In the genomic region with DNA sequence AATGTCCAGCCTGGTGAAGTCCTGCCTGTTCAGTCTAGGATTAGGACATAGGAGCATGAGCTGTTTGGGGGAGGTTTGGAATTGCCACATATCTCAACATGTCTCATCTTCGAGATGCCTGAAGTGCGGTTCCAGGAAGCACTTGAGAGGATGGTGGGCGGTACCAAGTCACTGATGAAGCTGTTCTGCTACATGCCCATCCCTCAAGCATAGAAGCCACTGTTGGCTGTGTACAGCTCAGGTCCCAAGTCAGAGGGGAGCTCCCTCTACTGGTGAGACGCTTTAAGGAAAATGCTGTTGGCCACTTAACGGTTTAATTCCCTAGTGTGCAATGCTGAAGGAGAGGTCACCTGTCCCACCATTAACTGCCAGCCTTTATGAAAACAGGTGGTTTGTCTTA, we compare ENCODE assay signal across 8 mouse cellular contexts. TPM values are rescaled to one million over a fixed set of nuclear protein-coding genes. Genes with fewer than 3 reads are reported as not detected.
DNase-seq lines count a peak whose midpoint lies in the region; ATAC-seq and TF ChIP-seq lines count a peak whose summit lies in the region.

No protein-coding gene starts in this region.

- H3K27ac ChIP-seq in liver, embryonic 12.5 days: no peak overlapping the region
- no peak overlapping the region for H3K27ac ChIP-seq in thymus, adult 2 months (ENCODE audit: control insufficient read depth, insufficient read depth, low read length)

- no peaks in the 10 kb centered on the region for H3K27me3 ChIP-seq in liver, embryonic 12.5 days (replicated peaks)
- no peaks in the 10 kb centered on the region for H3K27me3 ChIP-seq in thymus, adult 2 months (ENCODE audit: control insufficient read depth, insufficient read depth, low read length)

- H3K4me1 ChIP-seq in liver, embryonic 12.5 days: 0 out of 2 replicates have a peak, but pooled peaks cover 2% of the 10 kb centered on the region
- H3K4me1 ChIP-seq in thymus, adult 2 months (replicated peaks; ENCODE audit: control insufficient read depth, insufficient read depth, low read length): peaks cover 4% of the 10 kb centered on the region

- H3K4me2 ChIP-seq in liver, embryonic 12.5 days: no peak overlapping the region

- no peak for TF ChIP-seq POLR2A in thymus, adult 2 months (IDR thresholded peaks at IDR 0.05; ENCODE audit: control insufficient read depth, extremely low read depth, insufficient read depth, low read length, poor library complexity)

- H3K9me3 ChIP-seq in liver, embryonic 12.5 days (replicated peaks): no peaks in the 10 kb centered on the region

- no peak overlapping the region for H3K9ac ChIP-seq in liver, embryonic 12.5 days

- WGBS in liver, embryonic 12.5 days (ENCODE audit: insufficient replicate concordance): 5% methylated on average over 5 of the region's 5 CpGs
- WGBS in thymus, adult 2 months: 8% methylated on average over 5 of the region's 5 CpGs

- no peak for TF ChIP-seq CTCF in thymus, adult 2 months (IDR thresholded peaks at IDR 0.05; ENCODE audit: borderline replicate concordance, control insufficient read depth, extremely low read depth, insufficient read depth, low read length, poor library complexity)

- peak; percentile 60 for DNase-seq in urinary bladder, postnatal 14 days (ENCODE audit: low spot score)
- no peak for DNase-seq in urinary bladder, postnatal 10 days (ENCODE audit: low spot score)
- DNase-seq in cerebellum, adult 9-11 months: peak; percentile 33
- DNase-seq in frontal cortex, postnatal 36 days (ENCODE audit: low spot score in 2 of 2): peak; percentile 36 to 57
- DNase-seq in kidney, adult 18-20 months: peak; percentile 62
- peak; percentile 59 to 75 for DNase-seq in natural killer cell, adult 2 months (ENCODE audit: low spot score in 2 of 2)
- DNase-seq in thymus, adult 2 months: peak; percentile 63

- no peaks in the 10 kb centered on the region for H3K36me3 ChIP-seq in liver, embryonic 12.5 days
- peaks cover under 1% of the 10 kb centered on the region; the same call in 1 of the 2 replicates for H3K36me3 ChIP-seq in thymus, adult 2 months (ENCODE audit: control insufficient read depth, insufficient read depth, low read length)

- H3K4me3 ChIP-seq in liver, embryonic 12.5 days: no peak overlapping the region
- H3K4me3 ChIP-seq in thymus, adult 2 months (ENCODE audit: control insufficient read depth, insufficient read depth, low read length): no peak overlapping the region

- ATAC-seq in liver, embryonic 12.5 days: peak; percentile 62

RNA-seq across cellular contexts. Expression of a gene that starts 11.3 kb away (rescaled TPM):
- polyA plus RNA-seq in liver, embryonic 12.5 days (2016; fragmentation: Nextera tagmentation; extraction: Ambion mirVana): 12.3 and 13.0 TPM in 2 replicates
- polyA plus RNA-seq in thymus, adult 2 months (2012; rRNA removed): 12.6 and 12.8 TPM in 2 replicates

RNA-seq across cellular contexts. Expression of a gene that starts 49.8 kb away (rescaled TPM):
- 18.0 and 21.2 TPM in 2 replicates for polyA plus RNA-seq in liver, embryonic 12.5 days (2016; fragmentation: Nextera tagmentation; extraction: Ambion mirVana)
- 33.5 and 43.4 TPM in 2 replicates for polyA plus RNA-seq in thymus, adult 2 months (2012; rRNA removed)
